Mouse (Mus musculus): Measurements from ENCODE around the gene Dalrd3.

Gene Dalrd3

GRCm38 (mm10) chr9:108617301-108617700 lies 47.6 kb downstream of the Dalrd3 start:
- in situ Hi-C loops (cut with MboI; ENCODE audit: low sequenced_read_pairs): no loop called here
